28 mouse cellular contexts compared by ENCODE assay signal in the genomic region with DNA sequence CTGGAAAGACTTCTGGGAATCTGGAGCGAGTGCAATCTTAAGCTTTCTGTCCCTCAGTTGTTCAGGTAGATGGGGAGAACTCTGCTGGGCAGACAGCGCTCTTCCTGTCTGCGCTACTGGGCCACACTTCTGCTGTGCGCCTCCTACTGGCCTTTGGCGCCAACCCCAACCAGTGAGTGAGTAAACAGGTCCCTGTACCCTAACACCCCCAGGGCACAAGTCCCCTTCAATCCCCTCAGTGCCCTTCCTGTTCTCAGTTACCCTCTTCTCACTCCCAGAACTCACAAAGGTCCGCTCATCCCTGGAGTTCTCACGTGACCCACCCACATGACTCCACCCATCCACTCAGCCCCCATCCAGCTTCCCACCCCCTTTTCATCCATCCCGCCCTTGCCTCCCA. TPM values are rescaled to one million over a fixed set of nuclear protein-coding genes. Genes with fewer than 3 reads are reported as not detected.
DNase-seq lines count a peak whose midpoint lies in the region; ATAC-seq and TF ChIP-seq lines count a peak whose summit lies in the region.
"Had no signal": no experiment of that assay in that cellular context is flagged by ENCODE, and none has a peak within 500 bp of the region (broad histone marks: within the 10 kb centered on the region; RNA-seq: fewer than 3 reads in every experiment).

No protein-coding gene starts in this region.

- no peak overlapping the region for H3K9ac ChIP-seq in hindbrain, embryonic 11.5 days (ENCODE audit: low read depth, low read length)
- no peak overlapping the region for H3K9ac ChIP-seq in liver, postnatal 0 days (replicated peaks)
- H3K9ac ChIP-seq in liver, embryonic 11.5 days (ENCODE audit: low read depth, low read length), result no peak overlapping the region
- no peak overlapping the region for H3K9ac ChIP-seq in forebrain, embryonic 16.5 days (replicated peaks; ENCODE audit: low read depth, low read length)
- H3K9ac ChIP-seq: heart, embryonic 15.5 days; kidney, embryonic 15.5 days; limb, embryonic 15.5 days; lung, embryonic 15.5 days had no signal

- H3K36me3 ChIP-seq in hindbrain, embryonic 10.5 days, result peaks cover 10% of the 10 kb centered on the region
- peaks cover 4% of the 10 kb centered on the region; the same call in 1 of the 2 replicates for H3K36me3 ChIP-seq in hindbrain, embryonic 11.5 days (ENCODE audit: control insufficient read depth, insufficient read depth, low read length)
- H3K36me3 ChIP-seq in liver, postnatal 0 days (replicated peaks; ENCODE audit: insufficient read depth, low read length), result no peaks in the 10 kb centered on the region
- H3K36me3 ChIP-seq in liver, embryonic 11.5 days (ENCODE audit: control insufficient read depth, insufficient read depth, low read length), result no peaks in the 10 kb centered on the region
- H3K36me3 ChIP-seq in E14TG2a.4 (ENCODE audit: insufficient read depth, low read length), result no peaks in the 10 kb centered on the region
- H3K36me3 ChIP-seq in forebrain, embryonic 16.5 days (ENCODE audit: control insufficient read depth, insufficient read depth), result no peaks in the 10 kb centered on the region; the same call in 1 of the 2 replicates

- no peak overlapping the region for H3K27ac ChIP-seq in hindbrain, embryonic 10.5 days
- no peak overlapping the region for H3K27ac ChIP-seq in hindbrain, embryonic 11.5 days (ENCODE audit: low read depth, low read length)
- H3K27ac ChIP-seq in liver, postnatal 0 days (ENCODE audit: low read depth), result no peak overlapping the region
- no peak overlapping the region for H3K27ac ChIP-seq in liver, embryonic 11.5 days (ENCODE audit: low read depth, low read length)
- no peak overlapping the region for H3K27ac ChIP-seq in forebrain, embryonic 16.5 days (ENCODE audit: low read length)
- H3K27ac ChIP-seq: gastrocnemius, adult 2 months; heart, embryonic 15.5 days; kidney, embryonic 15.5 days; limb, embryonic 15.5 days; lung, embryonic 15.5 days had no signal

- peak overlapping the region; percentile 23 for H3K4me3 ChIP-seq in hindbrain, embryonic 10.5 days
- H3K4me3 ChIP-seq in hindbrain, embryonic 11.5 days (ENCODE audit: low read depth, low read length), result no peak overlapping the region
- H3K4me3 ChIP-seq in liver, postnatal 0 days (ENCODE audit: low read depth, low read length), result no peak overlapping the region
- H3K4me3 ChIP-seq in liver, embryonic 11.5 days (ENCODE audit: low read depth, low read length), result no peak overlapping the region
- H3K4me3 ChIP-seq in E14TG2a.4 (replicated peaks; ENCODE audit: low read length), result 0 out of 2 replicates have a peak overlapping the region, but pooled peaks have one; percentile 11
- H3K4me3 ChIP-seq in forebrain, embryonic 16.5 days (replicated peaks; ENCODE audit: low read length), result no peak overlapping the region
- H3K4me3 ChIP-seq: gastrocnemius, adult 2 months; heart, embryonic 15.5 days; kidney, embryonic 15.5 days; limb, embryonic 15.5 days; lung, embryonic 15.5 days had no signal

- H3K4me2 ChIP-seq in hindbrain, embryonic 11.5 days (replicated peaks; ENCODE audit: low read depth, low read length), result no peak overlapping the region
- H3K4me2 ChIP-seq in liver, postnatal 0 days (ENCODE audit: low read depth, low read length), result no peak overlapping the region
- H3K4me2 ChIP-seq in liver, embryonic 11.5 days, result no peak overlapping the region
- no peak overlapping the region for H3K4me2 ChIP-seq in forebrain, embryonic 16.5 days (ENCODE audit: low read length)
- H3K4me2 ChIP-seq: heart, embryonic 15.5 days; kidney, embryonic 15.5 days; limb, embryonic 15.5 days; lung, embryonic 15.5 days had no signal

- no peaks in the 10 kb centered on the region for H3K9me3 ChIP-seq in hindbrain, embryonic 10.5 days
- H3K9me3 ChIP-seq in hindbrain, embryonic 11.5 days (ENCODE audit: control insufficient read depth, low read length), result no peaks in the 10 kb centered on the region
- no peaks in the 10 kb centered on the region for H3K9me3 ChIP-seq in liver, postnatal 0 days (ENCODE audit: low read length)
- no peaks in the 10 kb centered on the region for H3K9me3 ChIP-seq in liver, embryonic 11.5 days (ENCODE audit: control insufficient read depth, low read length)
- no peaks in the 10 kb centered on the region for H3K9me3 ChIP-seq in E14TG2a.4 (ENCODE audit: low read length)
- H3K9me3 ChIP-seq in forebrain, embryonic 16.5 days (ENCODE audit: control insufficient read depth, low read length), result no peaks in the 10 kb centered on the region
- H3K9me3 ChIP-seq: heart, embryonic 15.5 days; kidney, embryonic 15.5 days; limb, embryonic 15.5 days; lung, embryonic 15.5 days had no signal

- no peak for DNase-seq in hindbrain, embryonic 10.5 days (ENCODE audit: low spot score)
- no peak for DNase-seq in hindbrain, embryonic 11.5 days (ENCODE audit: low spot score)
- DNase-seq in liver, postnatal 0 days, result no peak
- DNase-seq in liver, embryonic 11.5 days (ENCODE audit: low spot score), result no peak
- peak; percentile 66 for DNase-seq in ZHBTc4 (ENCODE audit: low read depth, low spot score)
- no peak for DNase-seq in heart, postnatal 10 days
- DNase-seq: adrenal gland, adult 8-10 months; cerebellum, adult 9-10 months; gastrocnemius, adult 2 months; heart, postnatal 4 days; left cerebral cortex, postnatal 4 days; lung, postnatal 4 days; midbrain, embryonic 14.5 days; right cerebral cortex, postnatal 25 days; spleen, adult 18-20 months; thymus, postnatal 25 days had no signal

- TF ChIP-seq EP300 in liver, postnatal 0 days (IDR thresholded peaks at IDR 0.05; ENCODE audit: low read depth), result no peak

- intact Hi-C loops in heart, postnatal 10 days (cut with DNase I), result no loop called here

- H3K27me3 ChIP-seq in hindbrain, embryonic 10.5 days (ENCODE audit: insufficient read depth, poor library complexity, severe bottlenecking), result peaks cover 9% of the 10 kb centered on the region
- no peaks in the 10 kb centered on the region for H3K27me3 ChIP-seq in hindbrain, embryonic 11.5 days (ENCODE audit: control insufficient read depth, insufficient read depth, low read length)
- no peaks in the 10 kb centered on the region for H3K27me3 ChIP-seq in liver, postnatal 0 days (ENCODE audit: insufficient read depth, low read length)
- 0 out of 2 replicates have a peak, but pooled peaks cover 3% of the 10 kb centered on the region for H3K27me3 ChIP-seq in liver, embryonic 11.5 days (replicated peaks; ENCODE audit: control insufficient read depth, insufficient read depth, low read length)
- H3K27me3 ChIP-seq in E14TG2a.4 (ENCODE audit: insufficient read depth, low read length), result peaks cover 54% of the 10 kb centered on the region
- H3K27me3 ChIP-seq in forebrain, embryonic 16.5 days (replicated peaks; ENCODE audit: control insufficient read depth, insufficient read depth, low read length), result no peaks in the 10 kb centered on the region
- H3K27me3 ChIP-seq: kidney, embryonic 15.5 days; limb, embryonic 15.5 days; lung, embryonic 15.5 days had no signal

- TF ChIP-seq CTCF in liver, postnatal 0 days (IDR thresholded peaks at IDR 0.05; ENCODE audit: low read depth), result peak; percentile 34
- TF ChIP-seq CTCF in E14TG2a.4 (conservative IDR thresholded peaks at IDR 0.05; ENCODE audit: low read length), result peak; percentile 22; the same call in 1 of the 2 replicates

- 42% methylated on average over 8 of the region's 8 CpGs for WGBS in hindbrain, embryonic 10.5 days
- WGBS in hindbrain, embryonic 11.5 days, result 49% methylated on average over 8 of the region's 8 CpGs
- 36% methylated on average over 8 of the region's 8 CpGs for WGBS in liver, postnatal 0 days (ENCODE audit: insufficient replicate concordance)
- WGBS in liver, embryonic 11.5 days, result 37% methylated on average over 8 of the region's 8 CpGs
- WGBS in forebrain, embryonic 16.5 days, result 43% methylated on average over 8 of the region's 8 CpGs

- ATAC-seq in hindbrain, embryonic 11.5 days (ENCODE audit: low FRiP score), result no peak
- ATAC-seq in liver, postnatal 0 days, result no peak
- no peak for ATAC-seq in liver, embryonic 11.5 days (replicated peaks; ENCODE audit: low FRiP score)
- ATAC-seq in forebrain, embryonic 16.5 days, result no peak
- ATAC-seq: intestine, postnatal 0 days had no signal

- H3K4me1 ChIP-seq in hindbrain, embryonic 10.5 days (replicated peaks), result peaks cover 27% of the 10 kb centered on the region
- H3K4me1 ChIP-seq in hindbrain, embryonic 11.5 days (replicated peaks; ENCODE audit: control insufficient read depth, insufficient read depth, low read length), result 0 out of 2 replicates have a peak, but pooled peaks cover 2% of the 10 kb centered on the region
- H3K4me1 ChIP-seq in liver, postnatal 0 days (ENCODE audit: insufficient read depth), result no peaks in the 10 kb centered on the region
- H3K4me1 ChIP-seq in liver, embryonic 11.5 days (replicated peaks; ENCODE audit: control insufficient read depth, insufficient read depth, low read length), result no peaks in the 10 kb centered on the region
- H3K4me1 ChIP-seq in E14TG2a.4 (replicated peaks; ENCODE audit: low read depth, low read length), result peaks cover 47% of the 10 kb centered on the region
- peaks cover 7% of the 10 kb centered on the region for H3K4me1 ChIP-seq in forebrain, embryonic 16.5 days (replicated peaks; ENCODE audit: control insufficient read depth, insufficient read depth, low read length)
- H3K4me1 ChIP-seq: heart, embryonic 15.5 days; limb, embryonic 15.5 days; lung, embryonic 15.5 days had no signal

RNA-seq across cellular contexts. Expression of gene Arhgap33, which starts 16.5 kb away (rescaled TPM):
- 40.1 and 79.4 TPM in 2 replicates for polyA plus RNA-seq in hindbrain, embryonic 10.5 days (2016; fragmentation: Nextera tagmentation; extraction: Ambion mirVana)
- 41.4 and 41.9 TPM in 2 replicates for polyA plus RNA-seq in hindbrain, embryonic 11.5 days (2014; fragmentation: Nextera tagmentation; extraction: Ambion mirVana)
- 1.0 and 1.1 TPM in 2 replicates for polyA plus RNA-seq in liver, postnatal 0 days (2015; fragmentation: Nextera tagmentation; extraction: Ambion mirVana)
- 7.1 and 7.5 TPM in 2 replicates for polyA plus RNA-seq in liver, embryonic 11.5 days (2014; fragmentation: Nextera tagmentation; extraction: Ambion mirVana)
- 1 to 10 TPM; 3.7 to 3.9 TPM for total RNA-seq in heart, postnatal 10 days (2021)
- 122 and 148 TPM in 2 replicates for polyA plus RNA-seq in forebrain, embryonic 16.5 days (2015; fragmentation: Nextera tagmentation; extraction: Ambion mirVana)

RNA-seq across cellular contexts. Expression of gene Prodh2, which starts 24.9 kb away (rescaled TPM):
- polyA plus RNA-seq in hindbrain, embryonic 10.5 days (2016; fragmentation: Nextera tagmentation; extraction: Ambion mirVana), result 0.40 TPM in 1 of 2 replicates, not detected in the other
- polyA plus RNA-seq in hindbrain, embryonic 11.5 days (2014; fragmentation: Nextera tagmentation; extraction: Ambion mirVana), result not detected in 2 replicates
- 203 and 205 TPM in 2 replicates for polyA plus RNA-seq in liver, postnatal 0 days (2015; fragmentation: Nextera tagmentation; extraction: Ambion mirVana)
- 19.0 and 19.5 TPM in 2 replicates for polyA plus RNA-seq in liver, embryonic 11.5 days (2014; fragmentation: Nextera tagmentation; extraction: Ambion mirVana)
- not detected for total RNA-seq in heart, postnatal 10 days (2021)
- not detected in 2 replicates for polyA plus RNA-seq in forebrain, embryonic 16.5 days (2015; fragmentation: Nextera tagmentation; extraction: Ambion mirVana)
- total RNA-seq: gastrocnemius, adult 2 months; heart, postnatal 4 days; left cerebral cortex, adult 8-10 months; megakaryocyte-erythroid progenitor cell, adult 5-6 weeks had no signal
- polyA plus RNA-seq: embryonic facial prominence, embryonic 11.5 days; forebrain, embryonic 11.5 days; midbrain, embryonic 14.5 days; neural tube, embryonic 11.5 days had no signal

RNA-seq across cellular contexts. Expression of gene Hspb6, which starts 33.7 kb away (rescaled TPM):
- polyA plus RNA-seq in hindbrain, embryonic 10.5 days (2016; fragmentation: Nextera tagmentation; extraction: Ambion mirVana), result 4.1 and 5.3 TPM in 2 replicates
- 3.5 and 4.0 TPM in 2 replicates for polyA plus RNA-seq in hindbrain, embryonic 11.5 days (2014; fragmentation: Nextera tagmentation; extraction: Ambion mirVana)
- 4.9 and 6.6 TPM in 2 replicates for polyA plus RNA-seq in liver, postnatal 0 days (2015; fragmentation: Nextera tagmentation; extraction: Ambion mirVana)
- polyA plus RNA-seq in liver, embryonic 11.5 days (2014; fragmentation: Nextera tagmentation; extraction: Ambion mirVana), result 3.9 and 5.4 TPM in 2 replicates
- total RNA-seq in heart, postnatal 10 days (2021), result 100 to 1,000 TPM; 391 to 393 TPM
- polyA plus RNA-seq in forebrain, embryonic 16.5 days (2015; fragmentation: Nextera tagmentation; extraction: Ambion mirVana), result 9.3 and 11.1 TPM in 2 replicates

RNA-seq across cellular contexts. Expression of gene Proser3, which starts 33.8 kb away (rescaled TPM):
- polyA plus RNA-seq in hindbrain, embryonic 10.5 days (2016; fragmentation: Nextera tagmentation; extraction: Ambion mirVana), result 13.8 and 15.1 TPM in 2 replicates
- polyA plus RNA-seq in hindbrain, embryonic 11.5 days (2014; fragmentation: Nextera tagmentation; extraction: Ambion mirVana), result 11.4 and 18.4 TPM in 2 replicates
- 0.53 and 1.1 TPM in 2 replicates for polyA plus RNA-seq in liver, postnatal 0 days (2015; fragmentation: Nextera tagmentation; extraction: Ambion mirVana)
- polyA plus RNA-seq in liver, embryonic 11.5 days (2014; fragmentation: Nextera tagmentation; extraction: Ambion mirVana), result 10.7 and 13.0 TPM in 2 replicates
- total RNA-seq in heart, postnatal 10 days (2021), result 1 to 10 TPM; 2.7 to 4.8 TPM
- polyA plus RNA-seq in forebrain, embryonic 16.5 days (2015; fragmentation: Nextera tagmentation; extraction: Ambion mirVana), result 8.8 and 13.5 TPM in 2 replicates

RNA-seq across cellular contexts. Expression of gene Lin37, which starts 41.3 kb away (rescaled TPM):
- polyA plus RNA-seq in hindbrain, embryonic 10.5 days (2016; fragmentation: Nextera tagmentation; extraction: Ambion mirVana), result 47.6 and 50.2 TPM in 2 replicates
- 44.7 and 48.3 TPM in 2 replicates for polyA plus RNA-seq in hindbrain, embryonic 11.5 days (2014; fragmentation: Nextera tagmentation; extraction: Ambion mirVana)
- polyA plus RNA-seq in liver, postnatal 0 days (2015; fragmentation: Nextera tagmentation; extraction: Ambion mirVana), result 16.0 and 18.9 TPM in 2 replicates
- polyA plus RNA-seq in liver, embryonic 11.5 days (2014; fragmentation: Nextera tagmentation; extraction: Ambion mirVana), result 38.7 and 41.0 TPM in 2 replicates
- 10 to 100 TPM; 15.0 to 23.6 TPM for total RNA-seq in heart, postnatal 10 days (2021)
- polyA plus RNA-seq in forebrain, embryonic 16.5 days (2015; fragmentation: Nextera tagmentation; extraction: Ambion mirVana), result 52.9 and 55.1 TPM in 2 replicates

Comparison
In these comparisons a context has a peak if more than half of its experiments do, and no peak if none do; other contexts are left out.
1. H3K4me3 ChIP-seq: peak in hindbrain, embryonic 10.5 days (single experiment) and E14TG2a.4 (single experiment); none in hindbrain, embryonic 11.5 days (single experiment), liver, postnatal 0 days (single experiment), liver, embryonic 11.5 days (single experiment) and forebrain, embryonic 16.5 days (single experiment).
2. RNA of gene Prodh2, which starts 24.9 kb away (polyA plus RNA-seq): 203 to 205 TPM in liver, postnatal 0 days and 19.0 to 19.5 TPM in liver, embryonic 11.5 days; not detected in forebrain, embryonic 16.5 days, 0.40 TPM in hindbrain, embryonic 10.5 days and not detected in hindbrain, embryonic 11.5 days; every median in the first group is over 10 times any median in the second.